Mouse (Mus musculus): ENCODE measurements around the gene Sestd1. TPM values are rescaled to one million over a fixed set of nuclear protein-coding genes. Genes with fewer than 3 reads are reported as not detected.

The Sestd1 gene
- total and polyA plus RNA-seq, 2 experiments = 0.80 to 1.6 TPM

DNA sequence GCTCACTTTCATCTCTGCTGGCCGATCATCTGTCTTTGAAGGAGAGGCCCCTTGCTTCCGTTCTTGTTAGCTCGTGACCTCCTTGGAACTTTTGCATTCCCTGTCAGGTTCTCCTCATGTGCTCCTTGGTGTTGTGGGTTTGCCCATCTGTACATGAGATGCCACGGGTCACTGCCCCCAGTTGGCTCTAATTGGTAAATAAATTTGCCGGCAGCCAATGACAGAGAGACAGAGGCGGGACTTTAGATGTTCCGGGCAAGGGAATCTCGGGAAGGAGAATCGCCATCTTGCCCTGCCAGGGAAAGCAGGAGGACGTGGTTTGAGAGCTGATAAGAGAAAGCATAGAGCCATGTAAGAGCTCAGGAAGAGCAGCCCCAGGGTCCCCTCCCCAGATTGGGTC lies 33.5 kb upstream of the Sestd1 start:
- Histone ChIP-seq H3K27me3 (ENCODE audit: control insufficient read depth, insufficient read depth, low read length) (0 out of 2 replicates have a peak, but pooled peaks cover 3% of the 10 kb centered on the region), H3K9ac (ENCODE audit: low read depth, low read length) (no peak overlapping the region), H3K27ac (replicated peaks; ENCODE audit: insufficient read depth, low read depth, low read length) (no peak overlapping the region), H3K4me1 (ENCODE audit: control insufficient read depth, insufficient read depth, low read length) (no peaks in the 10 kb centered on the region), H3K4me3 (ENCODE audit: insufficient read depth, low read depth, low read length) (no peak overlapping the region), H3K36me3 (ENCODE audit: control insufficient read depth, insufficient read depth, low read length) (no peaks in the 10 kb centered on the region), H3K79me2 (ENCODE audit: control insufficient read depth, insufficient read depth, low read length) (no peaks in the 10 kb centered on the region)
- 89% methylated on average over 10 of the region's 10 CpGs for WGBS
- TF ChIP-seq CTCF (IDR thresholded peaks at IDR 0.05; ENCODE audit: low read depth, low read length) (no peak), POLR2A (IDR thresholded peaks at IDR 0.05; ENCODE audit: extremely low read depth, insufficient read depth, low read length) (no peak)
- no peak for DNase-seq (ENCODE audit: extremely low read depth, low read depth, low spot score)

DNA sequence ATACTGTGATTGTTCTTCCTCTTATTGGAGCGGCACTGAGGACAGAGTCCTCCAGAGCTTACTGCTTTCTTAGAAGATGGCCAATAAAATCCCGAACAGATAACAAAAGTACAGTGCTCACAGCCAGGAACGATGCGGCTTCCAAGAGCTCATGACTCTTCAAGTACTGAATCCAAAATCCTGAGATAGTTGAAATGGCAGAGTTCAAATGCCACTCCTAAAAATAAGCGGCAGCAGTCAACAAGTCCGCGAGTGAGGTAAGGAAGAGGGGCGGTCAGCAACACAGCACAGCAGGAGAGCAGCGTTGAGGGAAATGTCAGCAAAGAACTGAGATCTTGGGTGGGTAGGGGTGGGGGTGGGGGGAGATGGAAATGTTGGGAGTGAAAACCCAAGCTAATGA lies 32.2 kb upstream of the Sestd1 start:
- DNase-seq (ENCODE audit: extremely low read depth, low read depth, low spot score) = no peak
- Histone ChIP-seq H3K9ac (ENCODE audit: low read depth, low read length) (no peak overlapping the region), H3K4me1 (ENCODE audit: control insufficient read depth, insufficient read depth, low read length) (no peaks in the 10 kb centered on the region), H3K79me2 (ENCODE audit: control insufficient read depth, insufficient read depth, low read length) (no peaks in the 10 kb centered on the region), H3K4me3 (ENCODE audit: insufficient read depth, low read depth, low read length) (no peak overlapping the region), H3K27ac (replicated peaks; ENCODE audit: insufficient read depth, low read depth, low read length) (no peak overlapping the region), H3K36me3 (ENCODE audit: control insufficient read depth, insufficient read depth, low read length) (no peaks in the 10 kb centered on the region), H3K27me3 (ENCODE audit: control insufficient read depth, insufficient read depth, low read length) (no peaks in the 10 kb centered on the region)
- TF ChIP-seq CTCF (IDR thresholded peaks at IDR 0.05; ENCODE audit: low read depth, low read length) = no peak
- TF ChIP-seq POLR2A (IDR thresholded peaks at IDR 0.05; ENCODE audit: extremely low read depth, insufficient read depth, low read length) = no peak
- WGBS = 70% methylated on average over 9 of the region's 9 CpGs

DNA sequence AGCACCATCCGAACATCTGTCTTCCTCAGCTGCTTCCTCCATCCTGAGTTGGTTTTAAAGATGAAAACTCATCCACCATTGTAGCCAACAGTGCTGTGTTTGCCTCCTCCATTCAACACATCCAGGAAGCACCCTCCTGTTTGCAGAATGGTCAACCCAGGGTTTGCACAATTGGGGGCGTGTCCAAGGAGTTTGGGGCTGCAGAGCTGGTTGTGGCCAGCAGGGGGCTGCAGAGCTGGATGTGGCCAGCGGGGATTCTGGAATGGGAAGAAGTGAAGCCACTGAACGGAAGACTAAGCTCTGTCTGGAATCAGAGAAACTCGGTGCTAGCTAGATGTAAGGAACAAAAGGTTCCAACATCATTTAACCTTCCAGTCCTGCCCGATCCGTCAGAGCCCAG lies 28.9 kb upstream of the Sestd1 start:
- H3K27me3 ChIP-seq (ENCODE audit: control insufficient read depth, insufficient read depth, low read length) = no peaks in the 10 kb centered on the region
- no peak for TF ChIP-seq POLR2A (IDR thresholded peaks at IDR 0.05; ENCODE audit: extremely low read depth, insufficient read depth, low read length)
- TF ChIP-seq CTCF (IDR thresholded peaks at IDR 0.05; ENCODE audit: low read depth, low read length) = peak; percentile 74
- H3K27ac ChIP-seq (replicated peaks; ENCODE audit: insufficient read depth, low read depth, low read length) = no peak overlapping the region
- H3K79me2 ChIP-seq (ENCODE audit: control insufficient read depth, insufficient read depth, low read length) = no peaks in the 10 kb centered on the region
- H3K4me3 ChIP-seq (ENCODE audit: insufficient read depth, low read depth, low read length) = no peak overlapping the region
- no peaks in the 10 kb centered on the region for H3K36me3 ChIP-seq (ENCODE audit: control insufficient read depth, insufficient read depth, low read length)
- no peaks in the 10 kb centered on the region for H3K4me1 ChIP-seq (ENCODE audit: control insufficient read depth, insufficient read depth, low read length)
- WGBS = 57% methylated on average over 7 of the region's 7 CpGs
- peak; percentile 28 for DNase-seq (ENCODE audit: extremely low read depth, low read depth, low spot score)
- no peak overlapping the region for H3K9ac ChIP-seq (ENCODE audit: low read depth, low read length)

DNA sequence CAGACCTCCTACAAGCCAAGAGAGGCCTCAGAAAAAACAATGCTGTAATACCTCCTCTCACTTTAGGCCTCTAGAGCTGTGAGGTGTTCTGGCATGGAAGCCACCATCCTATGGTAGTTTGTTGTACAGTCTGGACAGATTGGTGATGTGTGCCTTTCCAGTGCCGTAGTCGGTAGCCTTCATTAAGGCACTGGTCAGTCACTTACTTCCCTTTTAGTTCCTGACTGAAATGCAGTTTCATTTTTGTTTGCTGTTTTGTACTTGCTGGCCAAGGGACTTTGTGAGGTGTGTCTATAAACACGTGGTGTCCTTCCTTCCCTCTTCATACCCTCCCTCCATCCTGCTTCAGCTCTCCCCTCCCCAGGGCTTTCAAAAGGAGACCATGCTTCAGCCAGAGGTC lies 24.1 kb upstream of the Sestd1 start:
- TF ChIP-seq POLR2A (IDR thresholded peaks at IDR 0.05; ENCODE audit: extremely low read depth, insufficient read depth, low read length) = no peak
- TF ChIP-seq CTCF (IDR thresholded peaks at IDR 0.05; ENCODE audit: low read depth, low read length) = no peak
- Histone ChIP-seq H3K79me2 (ENCODE audit: control insufficient read depth, insufficient read depth, low read length) (no peaks in the 10 kb centered on the region), H3K9ac (ENCODE audit: low read depth, low read length) (no peak overlapping the region), H3K27ac (replicated peaks; ENCODE audit: insufficient read depth, low read depth, low read length) (no peak overlapping the region), H3K4me1 (ENCODE audit: control insufficient read depth, insufficient read depth, low read length) (no peaks in the 10 kb centered on the region), H3K36me3 (ENCODE audit: control insufficient read depth, insufficient read depth, low read length) (no peaks in the 10 kb centered on the region), H3K27me3 (ENCODE audit: control insufficient read depth, insufficient read depth, low read length) (no peaks in the 10 kb centered on the region), H3K4me3 (ENCODE audit: insufficient read depth, low read depth, low read length) (no peak overlapping the region)
- DNase-seq (ENCODE audit: extremely low read depth, low read depth, low spot score) = no peak
- 57% methylated on average over 3 of the region's 3 CpGs for WGBS

DNA sequence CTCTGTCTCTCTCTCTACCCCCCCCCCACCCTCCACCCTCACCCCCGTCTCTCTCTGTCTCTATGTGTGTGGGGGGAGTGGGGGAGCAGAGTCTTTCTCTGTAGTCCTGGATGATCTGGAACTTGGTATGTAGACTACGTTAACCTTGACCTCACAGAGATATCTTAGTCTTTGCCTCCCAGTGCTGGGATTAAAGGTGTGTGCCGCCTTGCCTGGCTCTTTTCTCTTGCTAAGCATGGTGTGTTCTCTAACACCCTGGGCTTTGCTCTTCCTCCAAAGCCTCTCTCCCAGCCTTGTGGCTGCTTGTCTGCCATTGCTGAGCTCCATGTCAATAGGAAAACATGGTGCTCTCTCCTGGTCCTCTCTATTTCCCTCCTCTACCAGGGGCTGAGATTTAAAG lies 23.3 kb upstream of the Sestd1 start:
- no peaks in the 10 kb centered on the region for H3K36me3 ChIP-seq (ENCODE audit: control insufficient read depth, insufficient read depth, low read length)
- TF ChIP-seq POLR2A (IDR thresholded peaks at IDR 0.05; ENCODE audit: extremely low read depth, insufficient read depth, low read length) (no peak), CTCF (IDR thresholded peaks at IDR 0.05; ENCODE audit: low read depth, low read length) (no peak)
- 77% methylated on average over 3 of the region's 3 CpGs for WGBS
- no peaks in the 10 kb centered on the region for H3K79me2 ChIP-seq (ENCODE audit: control insufficient read depth, insufficient read depth, low read length)
- no peaks in the 10 kb centered on the region for H3K4me1 ChIP-seq (ENCODE audit: control insufficient read depth, insufficient read depth, low read length)
- H3K27ac ChIP-seq (replicated peaks; ENCODE audit: insufficient read depth, low read depth, low read length) = no peak overlapping the region
- no peak for DNase-seq (ENCODE audit: extremely low read depth, low read depth, low spot score)
- no peaks in the 10 kb centered on the region for H3K27me3 ChIP-seq (ENCODE audit: control insufficient read depth, insufficient read depth, low read length)
- no peak overlapping the region for H3K9ac ChIP-seq (ENCODE audit: low read depth, low read length)
- H3K4me3 ChIP-seq (ENCODE audit: insufficient read depth, low read depth, low read length) = no peak overlapping the region

DNA sequence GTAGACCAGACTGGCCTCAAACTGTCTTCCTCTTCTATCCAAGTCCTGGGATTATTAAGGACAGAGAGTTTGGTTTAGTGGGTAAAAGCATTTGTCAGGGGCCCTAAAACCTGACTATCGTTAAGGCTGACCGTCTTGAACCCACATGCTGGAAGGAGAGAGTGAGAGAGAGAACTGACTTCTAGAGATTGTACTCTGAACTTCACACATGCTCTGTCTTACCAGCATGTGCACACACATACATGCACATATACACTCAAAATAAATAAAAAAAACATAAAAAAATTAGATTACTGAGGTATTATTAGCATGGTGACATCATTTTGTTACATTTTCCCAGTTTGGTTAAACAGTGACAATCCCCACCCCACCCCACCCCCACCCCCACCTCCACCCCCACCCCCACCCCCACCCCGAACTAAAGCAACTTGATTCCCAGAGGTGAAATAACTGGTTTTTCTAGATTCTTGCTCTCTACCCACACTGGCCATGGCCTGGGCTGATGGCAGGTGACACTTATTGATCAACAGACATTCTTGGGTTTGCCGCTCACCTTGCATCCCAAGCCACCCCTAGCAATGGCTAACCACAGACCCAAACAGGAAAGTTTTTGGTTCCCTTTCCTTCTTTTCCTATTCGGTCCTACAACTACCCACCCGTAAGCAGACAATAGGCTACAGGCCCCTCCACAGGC lies 22.4 kb upstream of the Sestd1 start:
- TF ChIP-seq POLR2A (IDR thresholded peaks at IDR 0.05; ENCODE audit: extremely low read depth, insufficient read depth, low read length) (no peak), CTCF (IDR thresholded peaks at IDR 0.05; ENCODE audit: low read depth, low read length) (no peak)
- WGBS = 53% methylated on average over 6 of the region's 6 CpGs
- H3K36me3 ChIP-seq (ENCODE audit: control insufficient read depth, insufficient read depth, low read length) = no peaks in the 10 kb centered on the region

More for the DNA sequence above, 22.4 kb upstream of the Sestd1 start:
- Histone ChIP-seq H3K79me2 (ENCODE audit: control insufficient read depth, insufficient read depth, low read length) (no peaks in the 10 kb centered on the region), H3K27ac (replicated peaks; ENCODE audit: insufficient read depth, low read depth, low read length) (no peak overlapping the region), H3K27me3 (ENCODE audit: control insufficient read depth, insufficient read depth, low read length) (no peaks in the 10 kb centered on the region), H3K4me1 (ENCODE audit: control insufficient read depth, insufficient read depth, low read length) (no peaks in the 10 kb centered on the region), H3K4me3 (ENCODE audit: insufficient read depth, low read depth, low read length) (no peak overlapping the region), H3K9ac (ENCODE audit: low read depth, low read length) (no peak overlapping the region)
- DNase-seq (ENCODE audit: extremely low read depth, low read depth, low spot score) = no peak

All from liver, adult 2 months (tissue).